Mouse (Mus musculus): ENCODE measurements at regions not wholly inside any gene's neighbourhood (a gene's known extent, or its start where the extent isn't known, plus 50 kb on each side); places are given as distances from the start of the nearest gene placed in this dataset.

- Histone ChIP-seq H3K27ac (ENCODE audit: insufficient read depth, low read length) (no peak overlapping the region), H3K4me1 (ENCODE audit: control insufficient read depth, insufficient read depth, low read length) (no peaks in the 10 kb centered on the region)
- WGBS = 77% methylated on average over 3 of the region's 3 CpGs
These were observed 95.9 kb upstream of the 1700066M21Rik start for GRCm38 (mm10) chr1:57281549-57281948.

DNA sequence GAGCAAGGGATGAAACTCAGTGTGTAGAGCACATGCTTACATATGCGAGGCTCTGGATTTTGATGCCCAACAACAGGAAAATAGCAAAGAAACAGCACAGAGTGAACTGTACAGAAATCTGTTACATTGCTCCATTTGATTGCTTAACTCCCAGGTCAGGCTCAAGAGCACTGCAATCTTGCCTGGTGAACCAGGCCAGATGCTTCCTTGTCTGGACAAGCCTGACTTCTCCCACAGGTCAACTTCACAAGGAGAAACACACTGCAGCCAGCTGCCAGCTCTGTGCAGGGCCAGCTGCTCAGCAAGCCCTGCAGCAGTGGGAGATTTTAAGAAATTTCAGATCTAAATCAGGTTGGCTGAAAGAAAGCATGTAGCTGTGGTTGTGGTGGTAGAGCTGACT, 81.2 kb upstream of the 1700066M21Rik start:
- Histone ChIP-seq H3K4me1 (ENCODE audit: control insufficient read depth, insufficient read depth, low read length) (no peaks in the 10 kb centered on the region), H3K4me3 (replicated peaks; ENCODE audit: insufficient read depth, low read depth, low read length) (no peak overlapping the region), H3K27ac (ENCODE audit: insufficient read depth, low read length) (no peak overlapping the region), H3K27me3 (ENCODE audit: control insufficient read depth, insufficient read depth, low read length) (no peaks in the 10 kb centered on the region)
- TF ChIP-seq CTCF (IDR thresholded peaks at IDR 0.05; ENCODE audit: borderline replicate concordance, insufficient read depth, low read depth, low read length) (no peak), POLR2A (IDR thresholded peaks at IDR 0.05; ENCODE audit: borderline replicate concordance, insufficient read depth, low read length) (no peak)
- WGBS = 94% methylated on average over 1 of the region's 1 CpGs
- DNase-seq = no peak

More at GRCm38 (mm10) chr1:57281549-57281948, 95.9 kb upstream of the 1700066M21Rik start:
- TF ChIP-seq CTCF (IDR thresholded peaks at IDR 0.05; ENCODE audit: borderline replicate concordance, insufficient read depth, low read depth, low read length) = no peak
- no peak for TF ChIP-seq POLR2A (IDR thresholded peaks at IDR 0.05; ENCODE audit: borderline replicate concordance, insufficient read depth, low read length)
- H3K27me3 ChIP-seq (ENCODE audit: control insufficient read depth, insufficient read depth, low read length) = no peaks in the 10 kb centered on the region
- no peak for DNase-seq
- H3K4me3 ChIP-seq (replicated peaks; ENCODE audit: insufficient read depth, low read depth, low read length) = no peak overlapping the region

DNA sequence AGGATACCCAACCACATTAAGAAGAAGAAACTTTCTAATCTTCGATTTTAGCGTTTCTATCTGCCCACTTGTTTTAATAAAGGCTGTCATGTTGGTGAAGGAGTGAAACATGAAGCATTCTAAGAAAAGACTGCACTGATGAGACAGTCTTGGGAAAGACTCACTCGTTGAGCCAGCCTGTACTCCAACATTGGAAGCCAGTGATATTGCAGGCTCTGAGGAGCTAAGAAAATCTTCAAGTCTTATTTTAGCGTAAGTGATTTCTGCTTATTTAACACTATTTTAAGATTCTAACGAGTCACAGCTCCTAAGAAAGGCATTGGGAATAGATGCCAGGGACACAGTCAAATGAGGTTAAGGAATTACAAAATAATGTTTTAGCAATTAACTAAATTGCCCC, 78.9 kb upstream of the 1700066M21Rik start:
- DNase-seq = no peak
- H3K27ac ChIP-seq (ENCODE audit: insufficient read depth, low read length) = no peak overlapping the region
- 79% methylated on average over 5 of the region's 5 CpGs for WGBS
- no peak for TF ChIP-seq CTCF (IDR thresholded peaks at IDR 0.05; ENCODE audit: borderline replicate concordance, insufficient read depth, low read depth, low read length)
- no peak for TF ChIP-seq POLR2A (IDR thresholded peaks at IDR 0.05; ENCODE audit: borderline replicate concordance, insufficient read depth, low read length)
- no peaks in the 10 kb centered on the region for H3K27me3 ChIP-seq (ENCODE audit: control insufficient read depth, insufficient read depth, low read length)
- H3K4me1 ChIP-seq (ENCODE audit: control insufficient read depth, insufficient read depth, low read length) = no peaks in the 10 kb centered on the region
- no peak overlapping the region for H3K4me3 ChIP-seq (replicated peaks; ENCODE audit: insufficient read depth, low read depth, low read length)

DNA sequence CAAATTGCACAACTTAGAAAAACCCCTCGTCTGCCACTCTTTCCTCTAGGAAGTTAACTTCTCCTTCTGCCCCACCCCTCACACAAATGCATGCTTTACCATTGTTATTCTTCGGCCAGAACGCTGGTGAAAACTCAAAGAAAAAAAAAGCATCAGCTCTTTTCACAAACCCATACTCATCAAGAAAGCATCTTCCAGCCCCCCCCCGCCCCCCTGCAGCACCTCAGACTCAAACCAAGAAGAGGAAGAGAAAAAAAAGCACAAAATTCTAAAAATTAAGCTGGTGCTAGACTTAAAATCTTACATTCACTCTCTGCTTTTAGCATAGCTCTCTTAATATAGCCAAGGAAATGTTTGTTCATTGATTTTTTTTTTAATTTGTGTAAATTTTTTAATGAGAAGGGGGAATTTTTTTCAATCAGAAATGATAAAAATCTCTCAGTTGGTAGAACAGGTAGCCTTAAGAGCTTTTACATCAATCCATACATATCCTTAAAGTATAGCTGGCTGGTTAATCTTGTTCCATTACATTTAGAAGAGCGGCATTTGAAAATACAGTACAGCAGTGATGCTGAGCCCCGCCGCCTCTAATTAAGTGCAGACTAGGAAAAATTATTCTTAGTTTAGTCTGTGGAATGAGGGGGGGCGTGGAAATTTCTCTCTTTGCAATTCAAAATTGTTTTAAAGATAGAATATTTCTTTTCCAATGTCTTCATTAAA, 76.0 kb upstream of the 1700066M21Rik start:
- no peaks in the 10 kb centered on the region for H3K4me1 ChIP-seq (ENCODE audit: control insufficient read depth, insufficient read depth, low read length)
- DNase-seq = no peak
- H3K4me3 ChIP-seq (replicated peaks; ENCODE audit: insufficient read depth, low read depth, low read length) = no peak overlapping the region
- no peaks in the 10 kb centered on the region for H3K27me3 ChIP-seq (ENCODE audit: control insufficient read depth, insufficient read depth, low read length)
- TF ChIP-seq CTCF (IDR thresholded peaks at IDR 0.05; ENCODE audit: borderline replicate concordance, insufficient read depth, low read depth, low read length) (no peak), POLR2A (IDR thresholded peaks at IDR 0.05; ENCODE audit: borderline replicate concordance, insufficient read depth, low read length) (no peak)
- H3K27ac ChIP-seq (ENCODE audit: insufficient read depth, low read length) = no peak overlapping the region
- 70% methylated on average over 8 of the region's 8 CpGs for WGBS

DNA sequence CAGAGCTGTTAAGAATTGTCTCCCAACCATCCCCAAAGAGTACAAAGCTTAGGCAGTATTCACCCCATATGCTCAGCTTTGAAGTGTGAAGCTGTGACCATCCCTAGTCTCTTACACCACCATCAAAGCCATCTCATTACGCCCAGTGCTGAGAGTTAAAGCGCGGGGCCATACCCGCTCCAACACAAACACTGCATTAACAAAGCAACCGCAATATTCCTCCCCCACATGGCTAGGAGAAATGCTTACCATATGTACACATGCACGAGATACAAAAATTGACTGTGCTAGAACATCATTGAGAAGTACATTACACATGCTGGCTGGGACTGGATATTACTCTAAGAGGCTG, 75.5 kb upstream of the 1700066M21Rik start:
- 90% methylated on average over 6 of the region's 6 CpGs for WGBS
- no peak for TF ChIP-seq CTCF (IDR thresholded peaks at IDR 0.05; ENCODE audit: borderline replicate concordance, insufficient read depth, low read depth, low read length)
- TF ChIP-seq POLR2A (IDR thresholded peaks at IDR 0.05; ENCODE audit: borderline replicate concordance, insufficient read depth, low read length) = no peak
- H3K27ac ChIP-seq (ENCODE audit: insufficient read depth, low read length) = no peak overlapping the region
- H3K4me1 ChIP-seq (ENCODE audit: control insufficient read depth, insufficient read depth, low read length) = no peaks in the 10 kb centered on the region
- no peak overlapping the region for H3K4me3 ChIP-seq (replicated peaks; ENCODE audit: insufficient read depth, low read depth, low read length)
- no peaks in the 10 kb centered on the region for H3K27me3 ChIP-seq (ENCODE audit: control insufficient read depth, insufficient read depth, low read length)
- DNase-seq = no peak

DNA sequence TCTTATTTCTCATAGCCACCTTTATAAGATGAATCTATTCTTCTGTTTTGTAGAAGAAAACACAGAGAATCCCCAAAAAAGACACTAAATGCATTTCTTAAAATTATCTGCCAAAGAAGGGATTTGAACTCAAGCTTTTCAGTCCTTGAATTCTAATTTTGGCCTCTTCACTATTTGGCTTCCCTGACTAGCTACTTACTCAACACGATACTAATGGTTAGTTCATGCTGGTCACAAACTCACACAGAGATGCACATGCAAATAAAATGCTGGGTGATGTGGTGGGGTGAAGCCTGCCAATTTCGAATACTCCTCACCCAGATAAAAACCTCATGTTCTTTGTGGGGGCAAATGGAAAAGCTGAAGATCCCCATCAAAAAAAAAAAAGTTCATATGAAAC, 72.7 kb upstream of the 1700066M21Rik start:
- Histone ChIP-seq H3K27me3 (ENCODE audit: control insufficient read depth, insufficient read depth, low read length) (no peaks in the 10 kb centered on the region), H3K27ac (ENCODE audit: insufficient read depth, low read length) (no peak overlapping the region), H3K4me1 (ENCODE audit: control insufficient read depth, insufficient read depth, low read length) (no peaks in the 10 kb centered on the region), H3K4me3 (replicated peaks; ENCODE audit: insufficient read depth, low read depth, low read length) (no peak overlapping the region)
- TF ChIP-seq POLR2A (IDR thresholded peaks at IDR 0.05; ENCODE audit: borderline replicate concordance, insufficient read depth, low read length) = no peak
- TF ChIP-seq CTCF (IDR thresholded peaks at IDR 0.05; ENCODE audit: borderline replicate concordance, insufficient read depth, low read depth, low read length) = no peak
- DNase-seq = no peak
- WGBS = 69% methylated on average over 2 of the region's 2 CpGs

DNA sequence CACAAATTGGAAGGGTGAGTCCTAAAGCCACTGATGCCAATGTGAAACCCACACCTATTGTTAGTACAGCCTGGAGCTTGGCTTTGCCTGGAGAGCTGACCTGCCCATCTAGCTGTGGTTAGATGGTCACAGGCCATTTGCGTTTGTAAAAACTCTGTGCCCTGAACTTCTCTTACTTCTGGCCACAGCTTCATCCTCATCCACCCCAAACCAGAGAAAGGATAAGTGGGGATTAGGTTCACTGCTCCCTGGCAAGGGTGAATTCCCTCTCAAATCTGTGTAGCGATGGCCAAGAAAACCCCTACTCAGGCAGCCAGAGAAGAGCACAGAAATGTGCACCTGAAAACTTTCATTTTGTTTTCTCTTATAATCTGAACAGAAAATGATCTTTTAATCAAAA, 54.9 kb upstream of the 1700066M21Rik start:
- WGBS = 88% methylated on average over 2 of the region's 2 CpGs
- Histone ChIP-seq H3K27ac (ENCODE audit: insufficient read depth, low read length) (no peak overlapping the region), H3K4me3 (replicated peaks; ENCODE audit: insufficient read depth, low read depth, low read length) (no peak overlapping the region), H3K27me3 (ENCODE audit: control insufficient read depth, insufficient read depth, low read length) (no peaks in the 10 kb centered on the region), H3K4me1 (ENCODE audit: control insufficient read depth, insufficient read depth, low read length) (no peaks in the 10 kb centered on the region)
- TF ChIP-seq CTCF (IDR thresholded peaks at IDR 0.05; ENCODE audit: borderline replicate concordance, insufficient read depth, low read depth, low read length) (no peak), POLR2A (IDR thresholded peaks at IDR 0.05; ENCODE audit: borderline replicate concordance, insufficient read depth, low read length) (no peak)
- DNase-seq = no peak

- Histone ChIP-seq H3K4me1 (ENCODE audit: control insufficient read depth, insufficient read depth, low read length) (no peaks in the 10 kb centered on the region), H3K27ac (ENCODE audit: insufficient read depth, low read length) (no peak overlapping the region), H3K4me3 (replicated peaks; ENCODE audit: insufficient read depth, low read depth, low read length) (no peak overlapping the region), H3K27me3 (ENCODE audit: control insufficient read depth, insufficient read depth, low read length) (no peaks in the 10 kb centered on the region)
- no peak for DNase-seq
- TF ChIP-seq CTCF (IDR thresholded peaks at IDR 0.05; ENCODE audit: borderline replicate concordance, insufficient read depth, low read depth, low read length) (no peak), POLR2A (IDR thresholded peaks at IDR 0.05; ENCODE audit: borderline replicate concordance, insufficient read depth, low read length) (no peak)
- 87% methylated on average over 2 of the region's 2 CpGs for WGBS
These were observed 54.3 kb upstream of the 1700066M21Rik start for GRCm38 (mm10) chr1:57323118-57323517.
